24 mouse cellular contexts compared by ENCODE assay signal in genomic region chr6:51355041-51355440, GRCm38 (mm10).
DNase-seq lines count a peak whose midpoint lies in the region; ATAC-seq and TF ChIP-seq lines count a peak whose summit lies in the region.
"Had no signal": no experiment of that assay in that cellular context is flagged by ENCODE, and none has a peak within 500 bp of the region (broad histone marks: within the 10 kb centered on the region; RNA-seq: fewer than 3 reads in every experiment).

No protein-coding gene starts in this region.

- TF ChIP-seq POLR2A in lung, adult 2 months (IDR thresholded peaks at IDR 0.05; ENCODE audit: borderline replicate concordance, extremely low read depth, low read depth, low read length) = no peak

- TF ChIP-seq CTCF in lung, embryonic 14.5 days (IDR thresholded peaks at IDR 0.05; ENCODE audit: low read depth) = no peak
- peak; percentile 12; the same call in 1 of the 2 replicates for TF ChIP-seq CTCF in lung, postnatal 0 days (IDR thresholded peaks at IDR 0.05)
- no peak for TF ChIP-seq CTCF in lung, adult 2 months (IDR thresholded peaks at IDR 0.05; ENCODE audit: insufficient read depth, low read length)

- WGBS in lung, embryonic 14.5 days = 34% methylated on average over 11 of the region's 11 CpGs
- WGBS in lung, postnatal 0 days = 40% methylated on average over 11 of the region's 11 CpGs
- 54% methylated on average over 11 of the region's 11 CpGs for WGBS in lung, adult 2 months

- no peak overlapping the region for H3K4me3 ChIP-seq in lung, embryonic 14.5 days (ENCODE audit: low read depth, low read length)
- no peak overlapping the region for H3K4me3 ChIP-seq in lung, postnatal 0 days (ENCODE audit: low read depth, low read length)
- no peak overlapping the region for H3K4me3 ChIP-seq in lung, adult 2 months (replicated peaks; ENCODE audit: extremely low read depth, low read depth, low read length)
- H3K4me3 ChIP-seq: embryonic facial prominence, embryonic 10.5 days; embryonic facial prominence, embryonic 12.5 days; forebrain, embryonic 13.5 days; forebrain, embryonic 15.5 days had no signal

- ATAC-seq in lung, embryonic 14.5 days (ENCODE audit: insufficient read depth) = peak; percentile 38; the same call in 1 of the 2 replicates
- ATAC-seq in lung, postnatal 0 days = no peak
- ATAC-seq: activated CD4-positive, CD25-positive, alpha-beta regulatory T cell, adult 4 months; CD4-positive, CD25-positive, alpha-beta regulatory T cell, adult 4 months; forebrain, embryonic 13.5 days; forebrain, embryonic 15.5 days; Patski had no signal

- no peaks in the 10 kb centered on the region for H3K27me3 ChIP-seq in lung, embryonic 14.5 days (ENCODE audit: insufficient read depth, low read length)
- H3K27me3 ChIP-seq in lung, postnatal 0 days (replicated peaks; ENCODE audit: insufficient read depth, low read length) = no peaks in the 10 kb centered on the region
- H3K27me3 ChIP-seq: CH12.LX; embryonic facial prominence, embryonic 12.5 days; forebrain, embryonic 13.5 days; forebrain, embryonic 15.5 days; Patski had no signal

- no peaks in the 10 kb centered on the region for H3K9me3 ChIP-seq in lung, embryonic 14.5 days (ENCODE audit: low read depth, low read length)
- H3K9me3 ChIP-seq in lung, postnatal 0 days (ENCODE audit: low read length) = no peaks in the 10 kb centered on the region
- H3K9me3 ChIP-seq: embryonic facial prominence, embryonic 10.5 days; embryonic facial prominence, embryonic 12.5 days; forebrain, embryonic 13.5 days; forebrain, embryonic 15.5 days; G1E had no signal

- no peak overlapping the region; the same call in 1 of the 2 replicates for H3K27ac ChIP-seq in lung, embryonic 14.5 days (ENCODE audit: low read depth)
- no peak overlapping the region for H3K27ac ChIP-seq in lung, postnatal 0 days (ENCODE audit: low read length)
- H3K27ac ChIP-seq: embryonic facial prominence, embryonic 10.5 days; embryonic facial prominence, embryonic 12.5 days; forebrain, embryonic 13.5 days; forebrain, embryonic 15.5 days had no signal

- H3K4me1 ChIP-seq in lung, embryonic 14.5 days (ENCODE audit: insufficient read depth) = 0 out of 2 replicates have a peak, but pooled peaks cover 3% of the 10 kb centered on the region
- H3K4me1 ChIP-seq in lung, postnatal 0 days (ENCODE audit: insufficient read depth, low read depth, low read length) = no peaks in the 10 kb centered on the region
- no peaks in the 10 kb centered on the region for H3K4me1 ChIP-seq in lung, adult 2 months (ENCODE audit: control insufficient read depth, insufficient read depth, low read length)
- H3K4me1 ChIP-seq: embryonic facial prominence, embryonic 10.5 days; embryonic facial prominence, embryonic 12.5 days; forebrain, embryonic 13.5 days; forebrain, embryonic 15.5 days had no signal

- no peaks in the 10 kb centered on the region for H3K36me3 ChIP-seq in lung, embryonic 14.5 days (ENCODE audit: insufficient read depth)
- no peaks in the 10 kb centered on the region for H3K36me3 ChIP-seq in lung, postnatal 0 days (ENCODE audit: insufficient read depth, low read length)
- H3K36me3 ChIP-seq: embryonic facial prominence, embryonic 10.5 days; embryonic facial prominence, embryonic 12.5 days; forebrain, embryonic 15.5 days; G1E had no signal

- TF ChIP-seq EP300 in lung, postnatal 0 days (IDR thresholded peaks at IDR 0.05) = no peak

- peak; percentile 87 for DNase-seq in lung, embryonic 14.5 days
- DNase-seq in lung, adult 18-20 months = no peak
- DNase-seq in lung, postnatal 0 days (ENCODE audit: low spot score) = peak; percentile 63
- DNase-seq in lung, postnatal 36 days = no peak
- peak; percentile 12 for DNase-seq in lung, postnatal 14 days
- DNase-seq in lung, adult 2 months = no peak
- DNase-seq: adrenal gland, adult 8-10 months; adrenal gland, postnatal 14 days; adrenal gland, postnatal 36 days; B cell, adult 2 months; cerebellum, adult 11-12 months; cerebellum, adult 2 months; cerebellum, adult 9-10 months; cerebellum, postnatal 10 days; cerebellum, postnatal 25 days had no signal

- no peak overlapping the region for H3K9ac ChIP-seq in lung, embryonic 14.5 days
- H3K9ac ChIP-seq in lung, postnatal 0 days (replicated peaks; ENCODE audit: low read depth) = no peak overlapping the region
- H3K9ac ChIP-seq: embryonic facial prominence, embryonic 12.5 days; forebrain, embryonic 13.5 days; forebrain, embryonic 15.5 days had no signal

- no peak overlapping the region for H3K4me2 ChIP-seq in lung, embryonic 14.5 days
- no peak overlapping the region for H3K4me2 ChIP-seq in lung, postnatal 0 days (replicated peaks; ENCODE audit: low read depth, low read length)
- H3K4me2 ChIP-seq: embryonic facial prominence, embryonic 12.5 days; forebrain, embryonic 13.5 days; forebrain, embryonic 15.5 days had no signal

Comparison
In these comparisons a context has a peak if more than half of its experiments do, and no peak if none do; other contexts are left out.
1. DNase-seq: peak in lung, embryonic 14.5 days (single experiment), lung, postnatal 0 days (single experiment) and lung, postnatal 14 days (single experiment); none in lung, adult 18-20 months (0 of 2), lung, postnatal 36 days (single experiment) and lung, adult 2 months (single experiment).